Mouse (Mus musculus): ENCODE measurements at regions not wholly inside any gene's neighbourhood (a gene's known extent, or its start where the extent isn't known, plus 50 kb on each side); places are given as distances from the start of the nearest gene placed in this dataset.

GRCm38 (mm10) chr9:113601451-113601850, 106.6 kb downstream of the Pdcd6ip start:
- intact Hi-C loops (cut with DNase I) = no loop called here

GRCm38 (mm10) chr9:113587260-113587659, 120.8 kb downstream of the Pdcd6ip start:
- intact Hi-C loops (cut with DNase I) = no loop called here

- intact Hi-C loops (cut with DNase I) = no loop called here
These were observed 121.6 kb downstream of the Pdcd6ip start for GRCm38 (mm10) chr9:113586477-113586876.

- intact Hi-C loops (cut with DNase I) = no loop called here
These were observed 129.8 kb downstream of the Pdcd6ip start for GRCm38 (mm10) chr9:113578221-113578620.

GRCm38 (mm10) chr9:113568849-113569248, 139.2 kb downstream of the Pdcd6ip start:
- intact Hi-C loops (cut with DNase I) = no loop called here

- intact Hi-C loops (cut with DNase I) = no loop called here
These were observed 140.4 kb downstream of the Pdcd6ip start for GRCm38 (mm10) chr9:113567705-113568104.

GRCm38 (mm10) chr9:113566620-113567019, 141.4 kb downstream of the Pdcd6ip start:
- intact Hi-C loops (cut with DNase I) = no loop called here

GRCm38 (mm10) chr9:113553911-113554310, 154.1 kb downstream of the Pdcd6ip start:
- intact Hi-C loops (cut with DNase I) = no loop called here

- intact Hi-C loops (cut with DNase I) = no loop called here
These were observed 160.6 kb downstream of the Pdcd6ip start for GRCm38 (mm10) chr9:113547458-113547857.

GRCm38 (mm10) chr9:113528586-113528985, 179.5 kb downstream of the Pdcd6ip start:
- intact Hi-C loops (cut with DNase I) = loop anchor here (5.0 kb wide), 1 partner anchor 99 kb away; no protein-coding TSS in a partner anchor

GRCm38 (mm10) chr9:113524307-113524706, 183.8 kb downstream of the Pdcd6ip start:
- intact Hi-C loops (cut with DNase I) = no loop called here

- intact Hi-C loops (cut with DNase I) = no loop called here
These were observed 184.9 kb downstream of the Pdcd6ip start for GRCm38 (mm10) chr9:113523173-113523572.

GRCm38 (mm10) chr9:113519727-113520126, 188.3 kb downstream of the Pdcd6ip start:
- intact Hi-C loops (cut with DNase I) = no loop called here

GRCm38 (mm10) chr9:113518482-113518881, 189.6 kb downstream of the Pdcd6ip start:
- intact Hi-C loops (cut with DNase I) = no loop called here

GRCm38 (mm10) chr9:113517756-113518155, 190.3 kb downstream of the Pdcd6ip start:
- intact Hi-C loops (cut with DNase I) = no loop called here

- intact Hi-C loops (cut with DNase I) = no loop called here
These were observed 192.4 kb downstream of the Pdcd6ip start for GRCm38 (mm10) chr9:113515703-113516020.

- intact Hi-C loops (cut with DNase I) = no loop called here
These were observed 193.0 kb downstream of the Pdcd6ip start for GRCm38 (mm10) chr9:113514846-113515702.

GRCm38 (mm10) chr9:113511302-113511701, 196.8 kb downstream of the Pdcd6ip start:
- intact Hi-C loops (cut with DNase I) = no loop called here

- intact Hi-C loops (cut with DNase I) = no loop called here
These were observed 198.7 kb downstream of the Pdcd6ip start for GRCm38 (mm10) chr9:113509368-113509767.

- intact Hi-C loops (cut with DNase I) = no loop called here
These were observed 199.2 kb downstream of the Pdcd6ip start for GRCm38 (mm10) chr9:113508821-113509220.

GRCm38 (mm10) chr9:113507561-113508460, 200.2 kb downstream of the Pdcd6ip start:
- intact Hi-C loops (cut with DNase I) = no loop called here

GRCm38 (mm10) chr9:113499246-113499645, 208.8 kb downstream of the Pdcd6ip start:
- intact Hi-C loops (cut with DNase I) = no loop called here

Measured in adrenal gland (tissue).